Mouse (Mus musculus) forebrain, embryonic 11.5 days (tissue): ENCODE data around the gene Chfr. TPM values are rescaled to one million over a fixed set of nuclear protein-coding genes. Genes with fewer than 3 reads are reported as not detected.

Source experiments
- ATAC-seq: fragments of 200-750 bp; cut with Nextera tagmentation; replicated peaks from 2 replicates; pipeline ENCODE4 v1.8.0; 2017; ENCODE audit warnings: moderate TSS enrichment; ENCODE audit not compliant: low FRiP score
- DNase-seq: peaks from one replicate; pipeline ENCODE4 v3.0.0-alpha.2; 2017; ENCODE audit warnings: low spot score
- H3K27ac ChIP-seq: fragments of 300-500 bp; sonication (generic); 2 replicates; pipeline ENCODE4 v1.5.1; 2014; ENCODE audit warnings: low read depth, low read length
- H3K27me3 ChIP-seq: fragments of 300-500 bp; sonication (generic); 2 replicates; pipeline ENCODE4 v1.6.1; 2014; ENCODE audit warnings: mild to moderate bottlenecking, low read length, mixed read lengths; ENCODE audit not compliant: control insufficient read depth, insufficient read depth
- H3K36me3 ChIP-seq: fragments of 300-500 bp; sonication (generic); 2 replicates; pipeline ENCODE4 v1.6.1; 2014; ENCODE audit warnings: mild to moderate bottlenecking, low read length, moderate library complexity, mixed read lengths; ENCODE audit not compliant: control insufficient read depth, insufficient read depth
- H3K4me1 ChIP-seq: fragments of 300-500 bp; sonication (generic); replicated peaks from 2 replicates; pipeline ENCODE4 v1.6.1; 2014; ENCODE audit warnings: low read length, mixed read lengths; ENCODE audit not compliant: control insufficient read depth, insufficient read depth
- H3K4me2 ChIP-seq: fragments of 300-500 bp; sonication (generic); 2 replicates; pipeline ENCODE4 v1.6.1; 2014; ENCODE audit warnings: low read depth, mild to moderate bottlenecking, low read length, moderate library complexity, mixed read lengths; ENCODE audit not compliant: severe bottlenecking
- H3K4me3 ChIP-seq: fragments of 300-500 bp; sonication (generic); 2 replicates; pipeline ENCODE4 v1.5.1; 2014; ENCODE audit warnings: low read depth, low read length
- H3K9ac ChIP-seq: fragments of 300-500 bp; sonication (generic); 2 replicates; pipeline ENCODE4 v1.6.1; 2014; ENCODE audit warnings: low read length
- H3K9me3 ChIP-seq: fragments of 300-500 bp; sonication (generic); 2 replicates; pipeline ENCODE4 v1.6.1; 2016; ENCODE audit warnings: low read length, mixed read lengths; ENCODE audit not compliant: control insufficient read depth
- WGBS: fragments of 180-500 bp; shearing (Covaris S2); extraction: QIAGEN DNeasy Blood & Tissue Kit; methylation state at CpG from one replicate; pipeline ENCODE4 v1.1.7; 2014; 5-methylcytosine and 5-hydroxymethylcytosine counted together
- polyA plus RNA-seq: library from polyadenylated mRNA; unstranded; fragments of >200 nt; fragmentation: Nextera tagmentation; extraction: Ambion mirVana; gene quantifications from 2 replicates; pipeline ENCODE4 v1.2.1, GENCODE M21; 2014

Chfr gene
- polyA plus RNA-seq, 1 experiment from 2014 or later = 69.2 TPM

- 95% methylated on average over 7 of the region's 7 CpGs for WGBS
- H3K27ac ChIP-seq = no peak overlapping the region
- H3K36me3 ChIP-seq = no peaks in the 10 kb centered on the region
- DNase-seq (no peak), ATAC-seq (no peak)
- H3K9me3 ChIP-seq = no peaks in the 10 kb centered on the region
- H3K4me2 ChIP-seq = no peak overlapping the region
- no peaks in the 10 kb centered on the region for H3K4me1 ChIP-seq
- H3K4me3 ChIP-seq = no peak overlapping the region
- H3K9ac ChIP-seq = no peak overlapping the region
- no peaks in the 10 kb centered on the region for H3K27me3 ChIP-seq
Observed at GRCm38 (mm10) chr5:110140424-110140823, 4.8 kb downstream of the Chfr start.

DNA sequence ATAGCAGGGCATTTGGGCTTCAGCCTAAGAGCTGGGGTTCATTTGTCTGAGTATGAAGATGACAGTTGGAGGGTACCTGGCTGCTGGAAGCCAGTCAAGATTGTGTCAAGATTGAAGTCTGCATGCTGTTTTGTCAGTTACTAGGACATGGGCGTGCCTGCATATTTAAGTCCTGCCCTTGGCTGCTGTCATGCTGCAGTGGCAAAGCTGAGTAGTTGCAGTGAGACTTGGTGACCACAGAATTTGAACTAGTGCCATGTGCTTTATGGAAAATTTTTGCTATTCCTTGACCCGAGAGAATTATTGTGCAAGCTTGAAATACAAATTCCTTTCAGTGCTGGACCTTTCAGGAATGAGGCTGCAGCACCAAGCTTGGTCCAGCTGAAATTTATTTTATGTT lies 6.7 kb downstream of the Chfr start:
- Histone ChIP-seq H3K27ac (no peak overlapping the region), H3K4me1 (no peaks in the 10 kb centered on the region), H3K9ac (no peak overlapping the region), H3K27me3 (no peaks in the 10 kb centered on the region), H3K4me2 (no peak overlapping the region), H3K36me3 (peaks cover 3% of the 10 kb centered on the region; the same call in 1 of the 2 replicates), H3K4me3 (no peak overlapping the region), H3K9me3 (no peaks in the 10 kb centered on the region)
- 95% methylated on average over 2 of the region's 2 CpGs for WGBS
- DNase-seq (no peak), ATAC-seq (no peak)

GRCm38 (mm10) chr5:110143007-110143406 lies 7.4 kb downstream of the Chfr start:
- no peak for DNase-seq
- no peak for ATAC-seq
- WGBS = 90% methylated on average over 5 of the region's 5 CpGs
- Histone ChIP-seq H3K9me3 (no peaks in the 10 kb centered on the region), H3K27me3 (no peaks in the 10 kb centered on the region), H3K36me3 (peaks cover 7% of the 10 kb centered on the region; the same call in 1 of the 2 replicates), H3K4me3 (no peak overlapping the region), H3K4me1 (no peaks in the 10 kb centered on the region), H3K4me2 (no peak overlapping the region), H3K27ac (no peak overlapping the region), H3K9ac (no peak overlapping the region)

DNA sequence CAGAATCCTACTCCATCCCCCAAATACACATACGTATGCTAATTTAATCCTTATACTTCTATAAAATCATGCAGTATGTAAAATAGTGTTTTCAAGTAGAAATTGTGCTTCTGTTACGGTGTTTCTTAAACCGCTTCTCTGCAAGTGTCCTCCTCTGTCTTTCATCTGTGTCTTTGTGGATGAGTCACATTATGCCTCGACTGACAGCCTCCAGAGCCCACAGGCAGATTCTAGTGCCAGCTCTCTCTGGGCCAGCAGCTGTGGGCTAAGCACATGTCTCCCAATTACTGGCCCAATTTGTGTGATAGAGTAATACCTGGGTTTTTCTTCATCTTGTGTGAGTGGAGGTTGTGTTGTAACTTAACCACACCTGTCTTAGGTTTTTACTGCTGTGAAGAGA lies 33.7 kb downstream of the Chfr start:
- WGBS = 93% methylated on average over 4 of the region's 4 CpGs
- Histone ChIP-seq H3K36me3 (no peaks in the 10 kb centered on the region), H3K9me3 (no peaks in the 10 kb centered on the region), H3K9ac (no peak overlapping the region), H3K27me3 (no peaks in the 10 kb centered on the region), H3K27ac (no peak overlapping the region), H3K4me1 (no peaks in the 10 kb centered on the region), H3K4me2 (no peak overlapping the region), H3K4me3 (no peak overlapping the region)
- DNase-seq = no peak
- ATAC-seq = no peak

GRCm38 (mm10) chr5:110176362-110177020 lies 40.8 kb downstream of the Chfr start, which contains the start of gene Golga3:
TSS of gene Golga3 (plus strand) at chr5:110176701.
- Histone ChIP-seq H3K4me1 (no peaks in the 10 kb centered on the region; the same call in 1 of the 2 replicates), H3K36me3 (no peaks in the 10 kb centered on the region), H3K9ac (peak within 1 kb of the TSS; percentile 81), H3K27ac (no peak within 1 kb of the TSS; the same call in 1 of the 2 replicates), H3K4me3 (peak within 1 kb of the TSS; percentile 84), H3K4me2 (peak within 1 kb of the TSS; percentile 82), H3K9me3 (no peaks in the 10 kb centered on the region), H3K27me3 (no peaks in the 10 kb centered on the region)
- DNase-seq (peak; percentile 95), ATAC-seq (peak; percentile 98)
- WGBS = under 1% methylated on average over 41 of the region's 41 CpGs

DNA sequence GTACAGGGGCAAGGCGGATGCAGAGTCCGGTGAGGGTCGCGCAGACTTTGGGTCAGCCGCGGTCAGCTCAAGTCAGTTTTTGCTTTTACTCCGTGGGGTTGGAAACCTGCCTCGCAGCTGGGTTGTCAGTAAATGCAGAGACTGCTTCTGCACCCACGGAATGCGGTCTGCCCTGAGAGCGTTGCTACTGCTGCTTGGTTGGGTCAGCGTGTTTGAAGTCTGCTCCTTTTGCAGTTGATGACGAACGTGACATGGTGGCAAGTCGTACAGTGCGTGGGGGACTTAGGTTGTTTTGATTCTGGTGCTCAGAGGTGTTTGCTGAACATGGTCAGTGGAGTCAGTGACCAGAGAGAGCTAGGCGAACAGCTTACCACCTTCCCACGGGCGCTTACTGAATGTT lies 41.4 kb downstream of the Chfr start:
- WGBS = 6% methylated on average over 19 of the region's 19 CpGs
- H3K9me3 ChIP-seq = no peaks in the 10 kb centered on the region
- peak overlapping the region; percentile 81 for H3K9ac ChIP-seq
- H3K36me3 ChIP-seq = no peaks in the 10 kb centered on the region
- H3K27ac ChIP-seq = no peak overlapping the region; the same call in 1 of the 2 replicates
- ATAC-seq (peak; percentile 47; the same call in 1 of the 2 replicates), DNase-seq (no peak)
- peak overlapping the region; percentile 82 for H3K4me2 ChIP-seq
- H3K4me3 ChIP-seq = peak overlapping the region; percentile 84
- H3K27me3 ChIP-seq = no peaks in the 10 kb centered on the region
- no peaks in the 10 kb centered on the region; the same call in 1 of the 2 replicates for H3K4me1 ChIP-seq

- Histone ChIP-seq H3K27me3 (no peaks in the 10 kb centered on the region), H3K4me2 (no peak overlapping the region), H3K9me3 (no peaks in the 10 kb centered on the region), H3K27ac (no peak overlapping the region), H3K9ac (no peak overlapping the region), H3K36me3 (no peaks in the 10 kb centered on the region), H3K4me1 (no peaks in the 10 kb centered on the region; the same call in 1 of the 2 replicates), H3K4me3 (no peak overlapping the region)
- DNase-seq = no peak
- no peak for ATAC-seq
- WGBS = 86% methylated on average over 2 of the region's 2 CpGs
Observed at GRCm38 (mm10) chr5:110178628-110179027, 43.0 kb downstream of the Chfr start.

- Histone ChIP-seq H3K4me3 (no peak overlapping the region), H3K27me3 (no peaks in the 10 kb centered on the region), H3K9ac (no peak overlapping the region), H3K4me2 (no peak overlapping the region), H3K36me3 (no peaks in the 10 kb centered on the region; the same call in none of the 2 replicates), H3K4me1 (no peaks in the 10 kb centered on the region; the same call in 1 of the 2 replicates), H3K27ac (no peak overlapping the region), H3K9me3 (no peaks in the 10 kb centered on the region)
- DNase-seq (no peak), ATAC-seq (no peak)
- 91% methylated on average over 5 of the region's 5 CpGs for WGBS
Observed at GRCm38 (mm10) chr5:110181716-110182115, 46.1 kb downstream of the Chfr start.
